Mouse (Mus musculus): ENCODE measurements around the gene Cxcl3. TPM values are rescaled to one million over a fixed set of nuclear protein-coding genes. Genes with fewer than 3 reads are reported as not detected.

Cxcl3 gene
- polyA plus RNA-seq, 1 experiment from 2014 or later = not detected

- no peaks in the 10 kb centered on the region for H3K27me3 ChIP-seq (replicated peaks)
- 63% methylated on average over 3 of the region's 3 CpGs for WGBS
- H3K9ac ChIP-seq = no peak within 1 kb of the TSS
- H3K4me3 ChIP-seq = no peak within 1 kb of the TSS
- ATAC-seq (ENCODE audit: extremely low read depth, insufficient number of reproducible peaks, low FRiP score, low TSS enrichment) = no peak
- H3K36me3 ChIP-seq = no peaks in the 10 kb centered on the region
- peaks cover 9% of the 10 kb centered on the region for H3K4me1 ChIP-seq
- H3K27ac ChIP-seq (replicated peaks) = no peak within 1 kb of the TSS
- H3K9me3 ChIP-seq = no peaks in the 10 kb centered on the region
- no peak within 1 kb of the TSS for H3K4me2 ChIP-seq
Observed at GRCm38 (mm10) chr5:90768218-90768617, 17.7 kb upstream of the Cxcl3 start, which contains the start of gene Ppbp. Ppbp (plus strand) TSS chr5:90768518.

GRCm38 (mm10) chr5:90771369-90771768 is 14.5 kb upstream of the Cxcl3 start:
- no peak for ATAC-seq (ENCODE audit: extremely low read depth, insufficient number of reproducible peaks, low FRiP score, low TSS enrichment)
- no peak overlapping the region for H3K4me3 ChIP-seq
- no peak overlapping the region for H3K4me2 ChIP-seq
- no peaks in the 10 kb centered on the region for H3K9me3 ChIP-seq
- H3K27ac ChIP-seq (replicated peaks) = no peak overlapping the region
- H3K9ac ChIP-seq = no peak overlapping the region
- H3K36me3 ChIP-seq = no peaks in the 10 kb centered on the region
- H3K27me3 ChIP-seq (replicated peaks) = no peaks in the 10 kb centered on the region
- WGBS = 73% methylated on average over 3 of the region's 3 CpGs
- H3K4me1 ChIP-seq = peaks cover 9% of the 10 kb centered on the region

DNA sequence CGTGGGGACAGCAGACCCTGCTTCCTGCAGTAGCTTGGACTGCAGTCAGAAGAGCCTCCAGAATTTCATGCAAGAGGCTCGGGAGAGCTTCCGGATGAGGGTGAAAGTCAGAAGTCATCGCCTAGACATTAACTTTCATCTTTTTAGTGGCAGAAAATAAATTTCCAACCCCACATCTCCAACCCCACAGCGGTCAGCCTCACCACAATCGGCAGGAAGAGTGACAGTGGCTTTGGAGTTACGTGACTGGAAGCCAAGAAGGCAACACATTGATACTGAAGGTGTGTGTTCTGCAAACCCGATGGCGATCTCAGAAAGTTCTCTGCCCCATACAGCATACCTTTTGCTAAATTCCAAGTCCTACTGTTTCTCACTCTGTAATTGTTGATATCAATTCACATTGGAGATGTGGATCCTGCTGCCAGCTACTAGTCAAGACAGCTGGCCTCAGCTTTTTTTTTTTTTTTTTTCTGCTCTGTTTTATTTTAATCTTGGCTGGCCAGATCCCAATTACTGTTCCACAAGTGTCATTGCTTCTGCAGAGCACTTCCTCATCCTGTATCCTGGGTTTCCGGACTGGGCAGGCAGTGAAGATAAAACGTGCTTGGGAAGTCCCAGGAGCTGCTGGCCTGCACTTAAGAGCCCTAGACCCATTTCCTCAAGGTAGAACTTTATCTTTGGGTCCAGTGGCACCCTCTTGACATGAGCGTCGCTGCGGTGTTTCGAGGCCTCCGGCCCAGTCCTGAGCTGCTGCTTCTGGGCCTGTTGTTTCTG is 13.8 kb upstream of the Cxcl3 start, which contains the start of gene Pf4:
Gene Pf4, plus strand, starts transcription at position 556 of the 774 bp plus-strand sequence.
- H3K9ac ChIP-seq = no peak within 1 kb of the TSS
- H3K4me2 ChIP-seq = peak within 1 kb of the TSS; percentile 33
- peaks cover 9% of the 10 kb centered on the region for H3K4me1 ChIP-seq
- H3K9me3 ChIP-seq = no peaks in the 10 kb centered on the region
- ATAC-seq (ENCODE audit: extremely low read depth, insufficient number of reproducible peaks, low FRiP score, low TSS enrichment) = 0 out of 2 replicates have a peak, but pooled peaks have one; percentile 31
- H3K27me3 ChIP-seq (replicated peaks) = no peaks in the 10 kb centered on the region
- no peak within 1 kb of the TSS for H3K4me3 ChIP-seq
- no peaks in the 10 kb centered on the region for H3K36me3 ChIP-seq
- 56% methylated on average over 16 of the region's 16 CpGs for WGBS
- H3K27ac ChIP-seq (replicated peaks) = peak within 1 kb of the TSS; percentile 6; the same call in 1 of the 2 replicates

DNA sequence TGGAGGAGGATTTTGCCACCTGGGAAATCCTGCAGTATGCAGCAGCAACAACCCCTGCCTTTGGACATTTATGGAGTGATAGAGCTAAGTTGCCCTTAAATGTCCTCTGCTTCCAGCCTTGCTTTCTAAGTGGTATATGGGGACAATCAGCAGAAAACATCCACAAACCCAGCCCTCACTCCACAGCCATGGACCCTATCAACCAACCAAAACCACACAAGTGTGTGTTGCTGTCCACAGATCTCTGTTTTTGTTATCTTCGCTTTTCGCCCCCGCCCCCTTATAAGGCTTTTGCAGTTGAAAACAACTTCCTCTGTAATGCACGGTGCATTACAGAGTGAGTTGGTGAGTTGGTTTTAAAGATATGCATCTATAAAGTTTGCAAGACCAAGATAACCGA is 10.3 kb upstream of the Cxcl3 start:
- Histone ChIP-seq H3K27ac (replicated peaks) (no peak overlapping the region), H3K4me3 (no peak overlapping the region), H3K4me2 (no peak overlapping the region), H3K4me1 (peaks cover 9% of the 10 kb centered on the region), H3K9ac (no peak overlapping the region), H3K9me3 (no peaks in the 10 kb centered on the region), H3K27me3 (replicated peaks) (no peaks in the 10 kb centered on the region), H3K36me3 (no peaks in the 10 kb centered on the region)
- no peak for ATAC-seq (ENCODE audit: extremely low read depth, insufficient number of reproducible peaks, low FRiP score, low TSS enrichment)
- 63% methylated on average over 5 of the region's 5 CpGs for WGBS

DNA sequence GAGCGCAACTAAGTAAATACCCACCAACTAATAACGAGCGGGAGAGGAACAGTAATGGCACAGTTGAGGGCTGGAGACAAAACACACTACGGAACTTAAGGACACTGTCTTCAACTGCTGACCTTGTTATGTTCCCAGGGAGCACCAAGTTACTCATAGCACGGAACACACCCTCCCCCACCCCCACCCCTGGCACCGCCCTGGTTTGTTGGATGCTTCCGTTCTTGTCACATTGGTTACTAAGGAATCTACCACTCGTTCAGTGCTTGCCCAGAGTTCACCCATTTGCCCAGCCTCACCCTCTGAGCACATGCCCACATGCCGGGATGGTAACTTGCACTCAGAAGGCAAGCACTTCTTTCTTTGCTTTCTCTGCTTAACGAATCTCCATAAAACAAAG is 8.3 kb upstream of the Cxcl3 start:
- 79% methylated on average over 10 of the region's 10 CpGs for WGBS
- Histone ChIP-seq H3K4me2 (no peak overlapping the region), H3K27ac (replicated peaks) (no peak overlapping the region), H3K27me3 (replicated peaks) (no peaks in the 10 kb centered on the region), H3K4me1 (peaks cover 2% of the 10 kb centered on the region), H3K9ac (no peak overlapping the region), H3K36me3 (no peaks in the 10 kb centered on the region), H3K9me3 (no peaks in the 10 kb centered on the region), H3K4me3 (no peak overlapping the region)
- no peak for ATAC-seq (ENCODE audit: extremely low read depth, insufficient number of reproducible peaks, low FRiP score, low TSS enrichment)

- Histone ChIP-seq H3K4me2 (no peak overlapping the region), H3K27me3 (replicated peaks) (no peaks in the 10 kb centered on the region), H3K9me3 (no peaks in the 10 kb centered on the region), H3K27ac (replicated peaks) (no peak overlapping the region), H3K9ac (no peak overlapping the region), H3K4me3 (no peak overlapping the region), H3K4me1 (no peaks in the 10 kb centered on the region), H3K36me3 (no peaks in the 10 kb centered on the region)
- 63% methylated on average over 6 of the region's 6 CpGs for WGBS
- ATAC-seq (ENCODE audit: extremely low read depth, insufficient number of reproducible peaks, low FRiP score, low TSS enrichment) = no peak
Observed at GRCm38 (mm10) chr5:90778856-90779255, 7.0 kb upstream of the Cxcl3 start.

DNA sequence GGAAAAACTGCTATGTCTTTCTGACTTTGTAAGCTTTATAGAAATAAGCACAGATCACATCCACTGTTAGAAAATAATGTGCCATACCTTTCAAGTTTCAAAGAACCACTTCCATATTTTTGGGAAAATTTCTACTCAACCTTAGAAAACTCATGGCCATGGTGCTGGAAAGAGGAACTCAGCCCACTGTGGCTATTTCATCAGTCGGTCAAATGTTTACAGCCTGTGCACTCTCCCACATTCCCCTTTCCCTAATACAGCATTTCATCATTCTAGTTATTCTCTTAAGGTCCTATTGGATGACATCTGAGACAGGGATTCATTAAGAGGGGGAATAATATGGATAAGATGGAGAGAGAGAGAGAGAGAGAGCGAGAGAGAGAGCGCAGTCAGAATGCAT is 2.2 kb upstream of the Cxcl3 start:
- ATAC-seq (ENCODE audit: extremely low read depth, insufficient number of reproducible peaks, low FRiP score, low TSS enrichment) = no peak
- Histone ChIP-seq H3K4me2 (no peak overlapping the region), H3K27ac (replicated peaks) (no peak overlapping the region), H3K27me3 (replicated peaks) (peaks cover 12% of the 10 kb centered on the region; the same call in 1 of the 2 replicates), H3K4me3 (no peak overlapping the region), H3K9ac (no peak overlapping the region), H3K4me1 (peaks cover 2% of the 10 kb centered on the region; the same call in 1 of the 2 replicates), H3K36me3 (no peaks in the 10 kb centered on the region), H3K9me3 (no peaks in the 10 kb centered on the region)
- 74% methylated on average over 3 of the region's 3 CpGs for WGBS

GRCm38 (mm10) chr5:90788114-90788513 is 2.2 kb downstream of the Cxcl3 start:
- Histone ChIP-seq H3K9me3 (no peaks in the 10 kb centered on the region), H3K27ac (replicated peaks) (no peak overlapping the region), H3K4me2 (no peak overlapping the region), H3K9ac (no peak overlapping the region), H3K4me1 (peaks cover 2% of the 10 kb centered on the region; the same call in 1 of the 2 replicates), H3K27me3 (replicated peaks) (peaks cover 12% of the 10 kb centered on the region; the same call in 1 of the 2 replicates), H3K4me3 (no peak overlapping the region), H3K36me3 (no peaks in the 10 kb centered on the region)
- no peak for ATAC-seq (ENCODE audit: extremely low read depth, insufficient number of reproducible peaks, low FRiP score, low TSS enrichment)
- 66% methylated on average over 4 of the region's 4 CpGs for WGBS

DNA sequence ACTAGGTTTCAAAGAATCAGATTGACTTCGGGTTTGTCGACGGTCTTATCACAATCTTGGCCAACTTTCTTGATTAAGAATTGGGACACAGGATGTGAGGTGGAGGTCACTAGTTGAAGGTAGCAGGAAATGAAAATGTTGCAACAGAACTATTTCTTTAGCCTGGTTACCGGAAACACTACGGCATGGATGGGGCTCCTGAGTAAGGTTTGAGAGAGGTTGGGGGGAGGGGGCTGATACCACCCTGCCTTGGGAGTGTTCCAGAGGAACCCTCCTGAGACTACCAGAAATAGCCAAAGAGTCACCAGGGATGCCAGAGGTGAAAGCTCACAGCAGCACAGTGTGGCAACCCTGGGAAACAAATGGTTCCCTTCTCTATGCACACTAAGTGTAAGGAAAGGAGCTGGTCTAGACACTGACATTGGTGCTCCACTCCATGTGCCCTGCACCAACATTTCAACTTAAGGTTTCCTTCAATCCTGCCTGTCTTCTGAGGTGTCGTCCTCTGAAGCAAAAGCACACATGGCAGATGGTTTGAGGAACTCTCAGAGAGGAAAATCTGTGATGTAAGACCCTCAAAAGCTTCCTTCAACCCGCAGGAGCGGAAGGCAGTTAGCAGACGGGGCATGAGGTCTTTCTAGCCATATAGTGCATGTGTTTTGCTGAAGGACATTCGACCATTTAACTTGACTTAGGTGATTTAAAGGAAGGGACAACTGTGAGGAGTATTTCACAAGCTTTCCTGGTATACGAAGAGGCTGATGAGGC is 3.6 kb downstream of the Cxcl3 start:
- Histone ChIP-seq H3K36me3 (no peaks in the 10 kb centered on the region), H3K9me3 (no peaks in the 10 kb centered on the region), H3K4me3 (no peak overlapping the region), H3K27ac (replicated peaks) (no peak overlapping the region), H3K4me1 (peaks cover 2% of the 10 kb centered on the region; the same call in 1 of the 2 replicates), H3K4me2 (no peak overlapping the region), H3K27me3 (replicated peaks) (peaks cover 12% of the 10 kb centered on the region; the same call in 1 of the 2 replicates), H3K9ac (no peak overlapping the region)
- WGBS = 64% methylated on average over 11 of the region's 11 CpGs
- no peak for ATAC-seq (ENCODE audit: extremely low read depth, insufficient number of reproducible peaks, low FRiP score, low TSS enrichment)

DNA sequence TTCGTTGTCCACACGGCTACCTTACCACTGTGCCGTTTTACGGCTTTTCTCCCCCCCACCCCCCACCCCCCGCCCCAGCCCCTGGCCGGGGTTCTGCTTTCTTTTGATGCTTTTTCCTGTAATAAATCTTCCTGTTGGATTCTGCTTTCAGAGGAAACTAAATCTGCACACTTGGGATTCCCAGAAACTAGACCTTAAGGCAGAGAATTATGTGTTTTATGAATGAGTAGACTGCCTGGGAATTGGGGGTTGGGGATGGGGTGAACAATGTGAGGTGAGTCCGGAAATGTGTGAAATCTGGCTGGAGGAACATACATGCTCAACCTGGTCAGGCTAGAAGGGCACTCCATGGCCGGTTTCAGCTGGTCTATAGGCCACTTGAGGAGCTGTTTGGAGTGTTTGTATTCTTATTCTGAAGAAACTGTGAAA is 4.2 kb downstream of the Cxcl3 start:
- Histone ChIP-seq H3K9me3 (no peaks in the 10 kb centered on the region), H3K4me2 (no peak overlapping the region), H3K4me3 (no peak overlapping the region), H3K4me1 (peaks cover 2% of the 10 kb centered on the region; the same call in 1 of the 2 replicates), H3K27ac (replicated peaks) (no peak overlapping the region), H3K9ac (no peak overlapping the region), H3K36me3 (no peaks in the 10 kb centered on the region), H3K27me3 (replicated peaks) (peaks cover 6% of the 10 kb centered on the region; the same call in 1 of the 2 replicates)
- 60% methylated on average over 8 of the region's 8 CpGs for WGBS
- ATAC-seq (ENCODE audit: extremely low read depth, insufficient number of reproducible peaks, low FRiP score, low TSS enrichment) = no peak

DNA sequence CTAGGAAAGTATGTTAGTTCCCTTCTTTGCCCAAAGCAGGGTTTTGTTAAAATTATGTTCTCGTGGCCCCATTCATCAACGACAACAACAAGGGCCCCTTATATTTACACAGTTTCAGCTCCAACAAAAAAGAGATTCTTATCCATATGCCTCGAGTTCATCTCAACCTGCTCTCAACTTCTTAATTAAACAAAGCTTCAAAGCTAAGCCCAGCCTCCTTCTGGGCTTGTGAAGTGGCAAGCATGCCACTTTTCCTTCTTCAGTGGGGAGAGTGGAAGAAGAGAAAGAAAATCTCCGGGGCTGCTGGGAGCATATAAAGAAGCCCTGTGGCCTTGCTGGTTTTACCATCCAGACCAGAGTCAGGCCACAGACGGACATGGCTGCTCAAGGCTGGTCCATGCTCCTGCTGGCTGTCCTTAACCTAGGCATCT is 8.3 kb downstream of the Cxcl3 start, which contains the start of gene Cxcl15:
Gene Cxcl15, plus strand, starts transcription at position 340 of the 431 bp plus-strand sequence.
- H3K4me2 ChIP-seq = no peak within 1 kb of the TSS
- 62% methylated on average over 5 of the region's 5 CpGs for WGBS
- H3K27ac ChIP-seq (replicated peaks) = no peak within 1 kb of the TSS

More for the DNA sequence above, 8.3 kb downstream of the Cxcl3 start, which contains the start of gene Cxcl15:
- Histone ChIP-seq H3K4me1 (no peaks in the 10 kb centered on the region), H3K36me3 (no peaks in the 10 kb centered on the region), H3K4me3 (no peak within 1 kb of the TSS), H3K9ac (no peak within 1 kb of the TSS), H3K9me3 (no peaks in the 10 kb centered on the region), H3K27me3 (replicated peaks) (no peaks in the 10 kb centered on the region)
- no peak for ATAC-seq (ENCODE audit: extremely low read depth, insufficient number of reproducible peaks, low FRiP score, low TSS enrichment)
